22 mouse cellular contexts compared by ENCODE assay signal in genomic region chr13:18847386-18847785, GRCm38 (mm10).
A peak's percentile ranks its signal among the peaks of the same experiment; 100 is the strongest.
DNase-seq lines count a peak whose midpoint lies in the region; ATAC-seq and TF ChIP-seq lines count a peak whose summit lies in the region.
"Had no signal": no experiment of that assay in that cellular context is flagged by ENCODE, and none has a peak within 500 bp of the region (broad histone marks: within the 10 kb centered on the region; RNA-seq: fewer than 3 reads in every experiment).

No protein-coding gene starts in this region.

- no peak for TF ChIP-seq CTCF in CH12.LX (conservative IDR thresholded peaks at IDR 0.05 in 1 of 2, IDR thresholded peaks at IDR 0.05 in 1 of 2; ENCODE audit: low read depth in 2 of 2, low read length in 2 of 2)

- TF ChIP-seq RAD21 in CH12.LX (IDR thresholded peaks at IDR 0.05; ENCODE audit: low read depth, low read length), result no peak

- no peak for TF ChIP-seq EP300 in CH12.LX (IDR thresholded peaks at IDR 0.05; ENCODE audit: low read length)

- no peak for TF ChIP-seq POLR2A in CH12.LX (IDR thresholded peaks at IDR 0.05; ENCODE audit: low read depth, low read length)

- H3K27me3 ChIP-seq in midbrain, embryonic 11.5 days (ENCODE audit: control insufficient read depth, insufficient read depth, low read length), result no peaks in the 10 kb centered on the region
- H3K27me3 ChIP-seq in midbrain, embryonic 16.5 days (ENCODE audit: control insufficient read depth, insufficient read depth, low read depth, low read length), result no peaks in the 10 kb centered on the region
- no peaks in the 10 kb centered on the region for H3K27me3 ChIP-seq in CH12.LX (replicated peaks)
- H3K27me3 ChIP-seq: Patski had no signal

- DNase-seq in midbrain, embryonic 11.5 days (ENCODE audit: low spot score, missing footprints), result peak; percentile 77
- DNase-seq in 416B (ENCODE audit: low read depth) (peak; percentile 51), CH12.LX (ENCODE audit: extremely low read depth) (no peak)
- no peak for DNase-seq in gastrocnemius, postnatal 25 days
- DNase-seq in kidney, postnatal 14 days, result no peak
- DNase-seq: adrenal gland, adult 2 months; adrenal gland, adult 8-10 months; adrenal gland, postnatal 10 days; adrenal gland, postnatal 14 days; adrenal gland, postnatal 25 days; adrenal gland, postnatal 36 days; B cell, adult 2 months; cerebellum, adult 11 months; cerebellum, adult 11-12 months; cerebellum, adult 18-20 months; cerebellum, adult 2 months; cerebellum, adult 8-10 months had no signal

- no peak overlapping the region for H3K27ac ChIP-seq in midbrain, embryonic 11.5 days (ENCODE audit: low read depth, low read length)
- no peak overlapping the region for H3K27ac ChIP-seq in midbrain, embryonic 16.5 days (ENCODE audit: low read length)
- no peak overlapping the region for H3K27ac ChIP-seq in CH12.LX (ENCODE audit: insufficient read depth, low read depth)

- H3K4me2 ChIP-seq in midbrain, embryonic 11.5 days, result no peak overlapping the region
- H3K4me2 ChIP-seq in midbrain, embryonic 16.5 days (ENCODE audit: low read length), result no peak overlapping the region
- no peak overlapping the region for H3K4me2 ChIP-seq in CH12.LX (ENCODE audit: insufficient read depth, low read depth, poor library complexity, severe bottlenecking)

- in situ Hi-C loops in CH12.LX (cut with MboI; ENCODE audit: low pct_ligation_motif_present, low pct_unique_long_range_greater_than_20kb, low sequenced_read_pairs), result no loop called here

- no peaks in the 10 kb centered on the region for H3K36me3 ChIP-seq in midbrain, embryonic 11.5 days (ENCODE audit: control insufficient read depth, insufficient read depth, low read length)
- H3K36me3 ChIP-seq in midbrain, embryonic 16.5 days (ENCODE audit: control insufficient read depth, insufficient read depth, low read length), result peaks cover 7% of the 10 kb centered on the region; the same call in 1 of the 2 replicates
- peaks cover 22 to 72% of the 10 kb centered on the region in 2 experiments for H3K36me3 ChIP-seq in CH12.LX (replicated peaks in 1 of 2; ENCODE audit: control insufficient read depth in 1 of 2, insufficient read depth in 1 of 2, low read length in 1 of 2)

- H3K4me1 ChIP-seq in midbrain, embryonic 11.5 days (ENCODE audit: control insufficient read depth, insufficient read depth, low read length), result no peaks in the 10 kb centered on the region
- no peaks in the 10 kb centered on the region for H3K4me1 ChIP-seq in midbrain, embryonic 16.5 days (ENCODE audit: control insufficient read depth, insufficient read depth, low read length)
- H3K4me1 ChIP-seq in CH12.LX (ENCODE audit: control insufficient read depth in 1 of 2, insufficient read depth in 2 of 2), result peaks cover 5 to 34% of the 10 kb centered on the region in 2 experiments; a peak in 3 of 4 replicates

- 89% methylated on average over 3 of the region's 3 CpGs for WGBS in midbrain, embryonic 11.5 days
- 92% methylated on average over 3 of the region's 3 CpGs for WGBS in midbrain, embryonic 16.5 days

- no peak for ATAC-seq in midbrain, embryonic 11.5 days (ENCODE audit: low FRiP score)
- no peak for ATAC-seq in midbrain, embryonic 16.5 days
- ATAC-seq: activated CD4-positive, CD25-positive, alpha-beta regulatory T cell, adult 4 months; CD4-positive, CD25-positive, alpha-beta regulatory T cell, adult 4 months; Patski had no signal

- H3K4me3 ChIP-seq in midbrain, embryonic 11.5 days (ENCODE audit: low read depth, low read length), result no peak overlapping the region
- no peak overlapping the region for H3K4me3 ChIP-seq in midbrain, embryonic 16.5 days (ENCODE audit: low read depth, low read length)
- H3K4me3 ChIP-seq in CH12.LX (replicated peaks in 1 of 3; ENCODE audit: low read depth in 2 of 3, low read length in 2 of 3, poor library complexity in 1 of 3), result no peak overlapping the region

- dilution Hi-C loops in CH12.LX (cut with MboI; ENCODE audit: extremely low pct_ligation_motif_present, extremely low pct_unique_long_range_greater_than_20kb, low sequenced_read_pairs), result no loop called here

- no peaks in the 10 kb centered on the region for H3K79me2 ChIP-seq in CH12.LX (replicated peaks; ENCODE audit: control insufficient read depth, extremely low read depth, insufficient read depth, poor library complexity, severe bottlenecking)

- no peak overlapping the region for H3K9ac ChIP-seq in midbrain, embryonic 11.5 days (ENCODE audit: low read length)
- no peak overlapping the region for H3K9ac ChIP-seq in midbrain, embryonic 16.5 days (ENCODE audit: low read depth, low read length)
- no peak overlapping the region for H3K9ac ChIP-seq in CH12.LX (ENCODE audit: insufficient read depth, low read depth)

- no peaks in the 10 kb centered on the region for H3K9me3 ChIP-seq in midbrain, embryonic 11.5 days (ENCODE audit: control insufficient read depth, low read length)
- H3K9me3 ChIP-seq in midbrain, embryonic 16.5 days (replicated peaks; ENCODE audit: control insufficient read depth, low read length, poor library complexity, severe bottlenecking), result no peaks in the 10 kb centered on the region
- H3K9me3 ChIP-seq in CH12.LX (replicated peaks; ENCODE audit: low read length), result no peaks in the 10 kb centered on the region
- H3K9me3 ChIP-seq: G1E had no signal

TF ChIP-seq in CH12.LX, 34 proteins besides CTCF, POLR2A, EP300 and RAD21:
- TF ChIP-seq ELF1 (IDR thresholded peaks at IDR 0.05; ENCODE audit: low read depth, low read length) (peak; percentile 52; the same call in 1 of the 2 replicates), MYC (IDR thresholded peaks at IDR 0.05; ENCODE audit: low read depth, low read length) (no peak)

Comparison
In these comparisons a context has a peak if more than half of its experiments do, and no peak if none do; other contexts are left out.
1. DNase-seq: peak in midbrain, embryonic 11.5 days (single experiment) and 416B (single experiment); none in CH12.LX (single experiment), gastrocnemius, postnatal 25 days (single experiment) and kidney, postnatal 14 days (single experiment).